Mouse (Mus musculus): ENCODE results near the gene Dner. TPM values are rescaled to one million over a fixed set of nuclear protein-coding genes. Genes with fewer than 3 reads are reported as not detected.

Dner gene
- polyA plus RNA-seq, 1 experiment = 1.8 TPM

- DNase-seq (ENCODE audit: low read depth, low spot score) = no peak
- WGBS = 69% methylated on average over 8 of the region's 8 CpGs
These were observed 139.2 kb downstream of the Dner start for GRCm38 (mm10) chr1:84556546-84557511.

GRCm38 (mm10) chr1:84552005-84552404 lies 144.0 kb downstream of the Dner start:
- DNase-seq (ENCODE audit: low read depth, low spot score) = no peak
- 88% methylated on average over 3 of the region's 3 CpGs for WGBS

- WGBS = 28% methylated on average over 2 of the region's 2 CpGs
- no peak for DNase-seq (ENCODE audit: low read depth, low spot score)
These were observed 146.0 kb downstream of the Dner start for GRCm38 (mm10) chr1:84550065-84550368.

GRCm38 (mm10) chr1:84549367-84550064 lies 146.5 kb downstream of the Dner start:
- 17% methylated on average over 2 of the region's 2 CpGs for WGBS
- DNase-seq (ENCODE audit: low read depth, low spot score) = no peak

- 71% methylated on average over 4 of the region's 4 CpGs for WGBS
These were observed 160.0 kb downstream of the Dner start for GRCm38 (mm10) chr1:84536069-84536468.

GRCm38 (mm10) chr1:84525514-84525913 lies 170.5 kb downstream of the Dner start:
- 68% methylated on average over 3 of the region's 3 CpGs for WGBS
- DNase-seq (ENCODE audit: low read depth, low spot score) = no peak

More at GRCm38 (mm10) chr1:84536069-84536468, 160.0 kb downstream of the Dner start:
- DNase-seq (ENCODE audit: low read depth, low spot score) = no peak

GRCm38 (mm10) chr1:84524413-84524812 lies 171.6 kb downstream of the Dner start:
- no peak for DNase-seq (ENCODE audit: low read depth, low spot score)
- WGBS = 87% methylated on average over 4 of the region's 4 CpGs

GRCm38 (mm10) chr1:84522963-84523280 lies 173.1 kb downstream of the Dner start:
- DNase-seq (ENCODE audit: low read depth, low spot score) = no peak
- 63% methylated on average over 4 of the region's 4 CpGs for WGBS

- 50% methylated on average over 4 of the region's 4 CpGs for WGBS
- DNase-seq (ENCODE audit: low read depth, low spot score) = no peak
These were observed 173.6 kb downstream of the Dner start for GRCm38 (mm10) chr1:84522256-84522962.

- DNase-seq (ENCODE audit: low read depth, low spot score) = no peak
- WGBS = 71% methylated on average over 4 of the region's 4 CpGs
These were observed 177.7 kb downstream of the Dner start for GRCm38 (mm10) chr1:84518347-84518746.

- no peak for DNase-seq (ENCODE audit: low read depth, low spot score)
- WGBS = 57% methylated on average over 3 of the region's 3 CpGs
These were observed 182.8 kb downstream of the Dner start for GRCm38 (mm10) chr1:84513201-84513600.

- no peak for DNase-seq (ENCODE audit: low read depth, low spot score)
- 50% methylated on average over 1 of the region's 1 CpGs for WGBS
These were observed 187.5 kb downstream of the Dner start for GRCm38 (mm10) chr1:84508510-84508909.

GRCm38 (mm10) chr1:84507568-84507967 lies 188.5 kb downstream of the Dner start:
- no peak for DNase-seq (ENCODE audit: low read depth, low spot score)

- WGBS = 39% methylated on average over 6 of the region's 6 CpGs
- DNase-seq (ENCODE audit: low read depth, low spot score) = no peak
These were observed 189.0 kb downstream of the Dner start for GRCm38 (mm10) chr1:84506984-84507546.

GRCm38 (mm10) chr1:84500673-84501072 lies 195.3 kb downstream of the Dner start:
- WGBS = 92% methylated on average over 3 of the region's 3 CpGs
- DNase-seq (ENCODE audit: low read depth, low spot score) = no peak

GRCm38 (mm10) chr1:84491732-84492131 lies 204.3 kb downstream of the Dner start:
- no peak for DNase-seq (ENCODE audit: low read depth, low spot score)
- 83% methylated on average over 6 of the region's 6 CpGs for whole genome bisulfite sequencing

GRCm38 (mm10) chr1:84488546-84488945 lies 207.5 kb downstream of the Dner start:
- 95% methylated on average over 1 of the region's 1 CpGs for WGBS
- DNase-seq (ENCODE audit: low read depth, low spot score) = no peak

GRCm38 (mm10) chr1:84485066-84485465 lies 211.0 kb downstream of the Dner start:
- DNase-seq (ENCODE audit: low read depth, low spot score) = no peak

GRCm38 (mm10) chr1:84484577-84484976 lies 211.4 kb downstream of the Dner start:
- no peak for DNase-seq (ENCODE audit: low read depth, low spot score)
- 73% methylated on average over 3 of the region's 3 CpGs for WGBS

- DNase-seq (ENCODE audit: low read depth, low spot score) = no peak
- 90% methylated on average over 8 of the region's 8 CpGs for WGBS
These were observed 216.0 kb downstream of the Dner start for GRCm38 (mm10) chr1:84479976-84480375.
